Mouse (Mus musculus) hindbrain, postnatal 0 days (tissue): ENCODE results near the gene Gm10031. TPM values are rescaled to one million over a fixed set of nuclear protein-coding genes. Genes with fewer than 3 reads are reported as not detected.
A peak's percentile ranks its signal among the peaks of the same experiment; 100 is the strongest.

Experiments used
- ATAC-seq: fragments of 200-750 bp; cut with Nextera tagmentation; 2 replicates; pipeline ENCODE4 v1.8.0; 2017; ENCODE audit warnings: mild to moderate bottlenecking, moderate TSS enrichment, moderate library complexity
- DNase-seq: peaks from one replicate; pipeline ENCODE4 v3.0.0-alpha.2; 2015; ENCODE audit warnings: low spot score
- H3K27ac ChIP-seq: fragments of 300-500 bp; sonication (generic); 2 replicates; pipeline ENCODE4 v1.5.1; 2014; ENCODE audit warnings: mild to moderate bottlenecking
- H3K27me3 ChIP-seq: fragments of 300-500 bp; sonication (generic); 2 replicates; pipeline ENCODE4 v1.6.1; 2014; ENCODE audit warnings: low read length, mixed read lengths; ENCODE audit not compliant: insufficient read depth
- H3K36me3 ChIP-seq: fragments of 300-500 bp; sonication (generic); 2 replicates; pipeline ENCODE4 v1.6.1; 2014; ENCODE audit warnings: low read length, mixed read lengths; ENCODE audit not compliant: insufficient read depth
- H3K4me1 ChIP-seq: fragments of 300-500 bp; sonication (generic); 2 replicates; pipeline ENCODE4 v1.6.1; 2014; ENCODE audit warnings: antibody characterized with exemption, low read length, mixed read lengths; ENCODE audit not compliant: insufficient read depth
- H3K4me2 ChIP-seq: fragments of 300-500 bp; sonication (generic); 2 replicates; pipeline ENCODE4 v1.6.1; 2014; ENCODE audit warnings: low read depth, mild to moderate bottlenecking, low read length, moderate library complexity, mixed read lengths
- H3K4me3 ChIP-seq: fragments of 300-500 bp; sonication (generic); 2 replicates; pipeline ENCODE4 v1.5.1; 2014; ENCODE audit warnings: low read length
- H3K9ac ChIP-seq: fragments of 300-500 bp; sonication (generic); replicated peaks from 2 replicates; pipeline ENCODE4 v1.6.1; 2014; ENCODE audit warnings: mild to moderate bottlenecking, low read length, moderate library complexity, mixed read lengths
- H3K9me3 ChIP-seq: fragments of 300-500 bp; sonication (generic); 2 replicates; pipeline ENCODE4 v1.6.1; 2016; ENCODE audit warnings: low read length, mixed read lengths
- CTCF ChIP-seq: IDR thresholded peaks from 2 replicates; pipeline ENCODE4 v1.5.1; 2016; ENCODE audit warnings: antibody characterized with exemption, control low read depth, low read depth
- WGBS: fragments of 180-500 bp; shearing (Covaris S2); extraction: QIAGEN DNeasy Blood & Tissue Kit; methylation state at CpG from one replicate; pipeline ENCODE4 v1.1.7; 2014; 5-methylcytosine and 5-hydroxymethylcytosine counted together
- polyA plus RNA-seq: library from polyadenylated mRNA; unstranded; fragments of >200 nt; fragmentation: Nextera tagmentation; extraction: Ambion mirVana; gene quantifications from 2 replicates; pipeline ENCODE4 v1.2.1, GENCODE M21; 2015
- total RNA-seq: library from RNA; depleted of rRNA; stranded (reverse); fragments of >200 nt; gene quantifications from 2 replicates; pipeline ENCODE4 v1.2.3, GENCODE M21; 2014; rRNA removed

Gene Gm10031
- total and polyA plus RNA-seq, 2 experiments from 2014 or later: 0.40 to 13.4 TPM

GRCm38 (mm10) chr1:156565328-156565727 is 41.5 kb downstream of the Gm10031 start:
- no peak overlapping the region for H3K27ac ChIP-seq
- no peak overlapping the region for H3K4me3 ChIP-seq
- WGBS: 40% methylated on average over 2 of the region's 2 CpGs
- H3K4me2 ChIP-seq: no peak overlapping the region
- no peaks in the 10 kb centered on the region for H3K9me3 ChIP-seq
- H3K9ac ChIP-seq: no peak overlapping the region
- no peaks in the 10 kb centered on the region for H3K36me3 ChIP-seq
- no peak for ATAC-seq
- H3K27me3 ChIP-seq: no peaks in the 10 kb centered on the region
- H3K4me1 ChIP-seq: peaks cover 7% of the 10 kb centered on the region; the same call in 1 of the 2 replicates
- TF ChIP-seq CTCF: no peak
- no peak for DNase-seq

DNA sequence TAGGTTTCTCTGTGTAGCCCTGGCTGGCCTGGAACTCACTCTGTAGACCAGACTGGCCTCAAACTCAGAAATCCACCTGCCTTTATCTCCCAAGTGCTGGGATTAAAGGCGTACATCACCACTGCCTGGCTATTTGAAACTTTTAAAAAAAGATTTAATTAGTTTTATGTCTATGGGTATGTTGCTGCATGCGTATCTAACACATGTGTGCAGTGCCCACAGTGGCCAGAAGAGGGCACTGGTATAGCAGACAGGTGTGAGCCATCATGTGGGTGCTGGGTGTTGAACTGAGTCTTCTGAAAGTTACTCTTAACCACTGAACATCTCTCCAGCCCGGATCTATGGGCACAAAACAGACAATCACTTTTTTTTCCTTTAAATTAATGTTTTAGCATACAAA is 42.3 kb downstream of the Gm10031 start:
- peak; percentile 55 for TF ChIP-seq CTCF
- Histone ChIP-seq H3K4me3 (no peak overlapping the region), H3K9ac (no peak overlapping the region), H3K4me1 (peaks cover 4% of the 10 kb centered on the region; the same call in 1 of the 2 replicates), H3K9me3 (no peaks in the 10 kb centered on the region), H3K27ac (no peak overlapping the region), H3K4me2 (no peak overlapping the region), H3K36me3 (no peaks in the 10 kb centered on the region), H3K27me3 (no peaks in the 10 kb centered on the region)
- peak; percentile 25 for DNase-seq
- no peak for ATAC-seq
- WGBS: 95% methylated on average over 3 of the region's 3 CpGs

GRCm38 (mm10) chr1:156569615-156570014 is 45.8 kb downstream of the Gm10031 start:
- Histone ChIP-seq H3K27ac (no peak overlapping the region), H3K27me3 (no peaks in the 10 kb centered on the region), H3K4me1 (no peaks in the 10 kb centered on the region), H3K9ac (no peak overlapping the region), H3K4me3 (no peak overlapping the region), H3K4me2 (no peak overlapping the region), H3K36me3 (no peaks in the 10 kb centered on the region), H3K9me3 (no peaks in the 10 kb centered on the region)
- no peak for TF ChIP-seq CTCF
- WGBS: 89% methylated on average over 4 of the region's 4 CpGs
- DNase-seq (no peak), ATAC-seq (no peak)

GRCm38 (mm10) chr1:156572952-156573351 is 49.1 kb downstream of the Gm10031 start:
- no peak for DNase-seq
- Histone ChIP-seq H3K27ac (no peak overlapping the region), H3K9me3 (no peaks in the 10 kb centered on the region), H3K36me3 (no peaks in the 10 kb centered on the region), H3K4me3 (no peak overlapping the region), H3K27me3 (no peaks in the 10 kb centered on the region), H3K4me2 (no peak overlapping the region), H3K4me1 (no peaks in the 10 kb centered on the region), H3K9ac (no peak overlapping the region)
- ATAC-seq: no peak
- no peak for TF ChIP-seq CTCF
- 64% methylated on average over 4 of the region's 4 CpGs for WGBS

Other genes starting within 250 kb of the Gm10031 start
- 0.93 and 1.5 TPM in 2 replicates for gene Tdrd5, start 220.3 kb upstream of the Gm10031 start, total RNA-seq
- 1.0 and 1.3 TPM in 2 replicates for gene Tdrd5, start 220.3 kb upstream of the Gm10031 start, polyA plus RNA-seq
- 0.31 and 0.47 TPM in 2 replicates for gene Nphs2, start 213.3 kb upstream of the Gm10031 start, total RNA-seq
- gene Nphs2, start 213.3 kb upstream of the Gm10031 start, polyA plus RNA-seq: 0.63 and 0.64 TPM in 2 replicates
- gene Gm2000, start 158.0 kb upstream of the Gm10031 start, total RNA-seq: 585 and 612 TPM in 2 replicates
- gene Gm2000, start 158.0 kb upstream of the Gm10031 start, polyA plus RNA-seq: 468 and 472 TPM in 2 replicates
- gene Axdnd1, start 102.9 kb upstream of the Gm10031 start, total RNA-seq: 0.16 TPM in 1 of 2 replicates, not detected in the other
- 0.33 and 0.40 TPM in 2 replicates for gene Axdnd1, start 102.9 kb upstream of the Gm10031 start, polyA plus RNA-seq
- gene Soat1, start 49.7 kb upstream of the Gm10031 start, total RNA-seq: 35.8 and 63.9 TPM in 2 replicates
- 11.1 and 16.2 TPM in 2 replicates for gene Soat1, start 49.7 kb upstream of the Gm10031 start, polyA plus RNA-seq
- gene Abl2, start 34.8 kb downstream of the Gm10031 start, total RNA-seq: 27.1 and 32.9 TPM in 2 replicates
- 4.4 and 4.5 TPM in 2 replicates for gene Abl2, start 34.8 kb downstream of the Gm10031 start, polyA plus RNA-seq
- 2.4 and 5.6 TPM in 2 replicates for gene Tor3a, start 150.3 kb downstream of the Gm10031 start, total RNA-seq
- gene Tor3a, start 150.3 kb downstream of the Gm10031 start, polyA plus RNA-seq: 3.0 and 4.3 TPM in 2 replicates
- 53.7 TPM in 2 replicates for gene Fam20b, start 195.1 kb downstream of the Gm10031 start, total RNA-seq
- 27.7 and 29.6 TPM in 2 replicates for gene Fam20b, start 195.1 kb downstream of the Gm10031 start, polyA plus RNA-seq